Mouse (Mus musculus) cortical plate, adult 2 months (tissue): ENCODE measurements around the gene Clcc1. TPM values are rescaled to one million over a fixed set of nuclear protein-coding genes. Genes with fewer than 3 reads are reported as not detected.

Experiments
- H3K27ac ChIP-seq: fragments of 200-500 bp; 2 replicates; pipeline ENCODE4 v1.5.1; 2012; ENCODE audit warnings: low read length, control low read depth, inconsistent platforms; ENCODE audit not compliant: insufficient read depth
- H3K4me1 ChIP-seq: fragments of 200-500 bp; 2 replicates; pipeline ENCODE4 v1.6.1; 2011; ENCODE audit warnings: low read length; ENCODE audit not compliant: control insufficient read depth, insufficient read depth
- H3K4me3 ChIP-seq: fragments of 200-500 bp; 2 replicates; pipeline ENCODE4 v1.5.1; 2011; ENCODE audit warnings: mild to moderate bottlenecking, low read length, control low read depth; ENCODE audit not compliant: insufficient read depth
- CTCF ChIP-seq: fragments of 200-500 bp; IDR thresholded peaks from 2 replicates; pipeline ENCODE4 v1.5.1; 2011; ENCODE audit warnings: mild to moderate bottlenecking, control low read depth, low read length; ENCODE audit not compliant: insufficient read depth; ENCODE audit errors: extremely low read depth
- POLR2A ChIP-seq: fragments of 200-500 bp; IDR thresholded peaks from 2 replicates; pipeline ENCODE4 v1.6.1; 2011; ENCODE audit warnings: mild to moderate bottlenecking, low read length, control low read depth; ENCODE audit not compliant: insufficient read depth; ENCODE audit errors: extremely low read depth
- polyA plus RNA-seq: library from polyadenylated mRNA; depleted of rRNA; stranded (reverse); fragments of >200 nt; gene quantifications from 2 replicates; pipeline ENCODE4 v1.2.3, GENCODE M21; 2012; rRNA removed

The Clcc1 gene
- polyA plus RNA-seq, 1 experiment: 43.8 TPM

DNA sequence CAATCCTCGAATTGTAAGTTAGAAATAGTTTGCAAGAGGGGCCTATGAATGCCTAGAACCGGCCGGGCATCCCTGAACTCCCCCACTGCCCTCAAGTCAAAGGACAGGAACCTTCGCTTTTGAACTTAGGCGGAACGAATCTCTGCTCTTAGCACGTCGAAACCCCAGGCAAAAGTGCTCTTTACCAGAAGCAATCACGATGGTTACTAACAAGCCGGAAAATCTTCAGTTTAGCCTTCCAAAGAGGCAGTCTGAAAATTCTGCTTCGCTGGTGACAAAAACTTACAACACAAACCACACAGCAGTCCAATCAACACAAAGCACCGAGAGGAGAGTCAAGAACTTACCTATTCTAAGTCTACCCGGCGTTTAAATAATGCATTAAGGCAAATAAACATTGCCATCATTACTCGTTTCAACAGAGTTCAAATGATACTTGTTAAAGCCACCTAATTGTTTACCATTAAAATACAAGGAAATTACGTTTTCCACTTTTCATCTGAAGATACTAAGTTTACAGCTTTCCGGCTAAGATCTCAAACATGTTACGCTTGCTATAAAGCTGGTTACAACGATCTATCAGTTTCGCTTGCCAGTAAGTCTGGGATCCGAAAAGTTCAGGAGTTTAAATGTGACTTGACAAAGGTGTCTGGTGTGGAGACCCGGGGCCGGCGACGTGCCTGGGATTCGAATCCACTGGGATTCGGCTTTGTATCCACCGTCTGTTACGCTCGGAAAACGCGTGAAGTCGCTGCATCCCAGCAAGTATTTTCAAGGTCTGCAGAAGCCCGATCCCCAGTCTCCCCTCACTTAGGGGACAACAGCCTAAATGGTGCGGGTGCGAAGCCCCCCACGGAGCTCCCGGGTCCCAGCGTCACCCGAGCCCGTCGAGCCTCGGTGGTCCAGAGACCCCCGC, 67.6 kb downstream of the Clcc1 start:
- Histone ChIP-seq H3K27ac (no peak overlapping the region), H3K4me3 (peak overlapping the region; percentile 46), H3K4me1 (peaks cover 2% of the 10 kb centered on the region; the same call in 1 of the 2 replicates)
- peak; percentile 47 for TF ChIP-seq CTCF
- TF ChIP-seq POLR2A: no peak

DNA sequence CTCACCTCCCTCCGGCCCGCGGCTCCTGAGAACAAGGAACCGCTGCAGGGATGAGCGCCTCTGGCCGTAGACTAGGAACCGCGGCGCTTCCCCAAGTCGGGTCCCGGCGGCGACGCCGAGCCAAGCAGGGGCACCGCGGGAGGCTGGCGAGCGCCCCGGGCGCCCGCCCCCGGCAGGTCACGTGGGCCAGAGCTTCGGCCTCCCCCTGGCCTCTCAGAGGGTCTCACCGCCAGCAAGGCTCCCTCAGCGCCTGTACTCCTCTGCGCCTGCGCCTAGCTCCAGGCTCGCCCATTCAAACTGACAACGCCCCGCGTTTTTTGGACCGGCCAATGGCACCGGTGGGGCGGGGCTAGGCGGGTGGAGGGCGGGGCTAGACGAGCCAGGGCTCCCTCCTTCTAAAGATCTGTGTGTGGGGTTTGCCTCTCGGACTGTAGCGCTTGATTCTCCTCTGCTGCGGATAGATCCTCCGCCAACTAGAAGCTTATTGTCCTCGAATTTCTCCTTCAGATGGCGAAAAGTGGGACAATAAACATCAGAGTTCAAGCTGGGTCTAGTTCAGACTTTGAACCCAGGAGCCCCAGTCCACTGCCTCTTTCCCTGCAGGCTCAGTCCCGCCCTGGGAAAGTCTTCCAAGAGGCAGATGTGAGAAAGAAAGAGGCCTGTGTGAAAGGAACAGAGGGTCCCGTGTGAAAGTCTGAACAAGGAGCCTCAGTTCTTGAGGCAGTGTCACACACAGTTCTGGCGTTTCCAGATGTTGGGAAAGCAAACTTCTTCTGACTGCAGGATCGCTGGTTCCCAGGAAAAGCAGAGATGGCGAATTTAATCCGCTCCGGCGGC, 68.5 kb downstream of the Clcc1 start, which contains the start of gene Gpsm2:
TSS of gene Gpsm2 (minus strand) at position 274 of the 837 bp plus-strand sequence.
- peak; percentile 59; the same call in 1 of the 2 replicates for TF ChIP-seq POLR2A
- no peak for TF ChIP-seq CTCF
- H3K27ac ChIP-seq: no peak within 1 kb of the TSS
- H3K4me3 ChIP-seq: peak within 1 kb of the TSS; percentile 46
- H3K4me1 ChIP-seq: peaks cover 2% of the 10 kb centered on the region; the same call in 1 of the 2 replicates

DNA sequence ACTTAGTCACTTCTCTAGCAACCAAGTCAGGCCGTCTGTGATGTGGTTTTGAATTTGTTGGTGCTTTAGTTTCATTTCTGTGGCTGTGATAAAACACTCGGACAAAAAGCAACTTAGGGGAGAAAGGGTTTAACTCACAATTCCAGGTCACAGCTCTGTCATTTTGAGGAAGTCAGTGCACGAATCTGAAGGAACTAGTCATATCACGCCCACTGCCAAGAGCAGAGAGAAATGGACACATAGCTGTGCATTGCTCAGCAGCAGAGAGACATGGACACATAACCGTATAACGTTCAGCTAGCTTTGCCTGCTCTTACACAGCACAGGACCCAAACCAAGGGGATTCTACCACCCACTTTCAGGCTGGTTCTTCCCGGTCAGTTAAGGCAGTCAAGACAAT, 72.7 kb downstream of the Clcc1 start:
- Histone ChIP-seq H3K4me1 (no peaks in the 10 kb centered on the region), H3K27ac (no peak overlapping the region), H3K4me3 (no peak overlapping the region)
- TF ChIP-seq CTCF (no peak), POLR2A (no peak)

DNA sequence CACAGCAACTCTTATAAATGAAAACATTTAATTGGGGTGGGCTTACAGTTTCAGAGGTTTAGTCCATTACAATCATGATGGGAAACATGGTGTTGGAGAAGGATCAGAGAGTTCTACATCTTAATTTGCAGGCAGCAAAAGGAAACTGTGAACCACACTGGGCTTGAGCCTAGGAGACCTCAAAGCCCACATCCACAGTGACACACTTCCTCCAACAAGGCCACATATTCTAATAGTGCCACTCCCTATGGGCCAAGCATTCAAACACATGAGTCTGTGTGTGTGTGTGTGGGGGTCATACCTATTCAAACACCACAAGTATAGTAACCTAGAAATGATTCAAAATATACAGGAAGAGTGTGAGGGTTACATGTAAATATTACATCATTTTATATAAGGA, 73.6 kb downstream of the Clcc1 start:
- TF ChIP-seq CTCF: no peak
- no peak for TF ChIP-seq POLR2A
- no peaks in the 10 kb centered on the region for H3K4me1 ChIP-seq
- H3K4me3 ChIP-seq: no peak overlapping the region
- no peak overlapping the region for H3K27ac ChIP-seq

DNA sequence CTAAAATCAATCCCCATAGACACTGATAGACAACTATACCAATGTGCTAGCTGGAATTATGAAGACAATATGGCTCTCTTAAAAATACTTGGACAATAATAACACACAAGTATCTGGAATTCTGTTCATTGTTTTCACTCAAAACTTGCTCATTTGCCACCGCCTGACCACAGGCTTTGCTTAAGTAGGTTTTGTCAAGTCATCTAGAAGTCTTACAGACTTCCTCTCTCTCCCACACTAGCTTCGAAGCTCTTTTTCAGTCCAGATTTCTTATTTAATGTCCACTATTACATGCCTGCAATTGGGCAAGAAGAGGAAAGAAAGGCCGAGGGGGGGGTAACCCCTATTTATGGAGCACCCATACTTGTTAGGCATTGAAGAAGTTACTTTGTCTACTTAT, 74.1 kb downstream of the Clcc1 start:
- TF ChIP-seq POLR2A (no peak), CTCF (no peak)
- Histone ChIP-seq H3K4me3 (no peak overlapping the region), H3K4me1 (no peaks in the 10 kb centered on the region), H3K27ac (no peak overlapping the region)

Other genes with a start within 250 kb of the Clcc1 start
- gene Celsr2, start 238.4 kb upstream of the Clcc1 start, polyA plus RNA-seq: 60.0 and 61.5 TPM in 2 replicates
- 188 and 204 TPM in 2 replicates for gene Sars, start 208.7 kb upstream of the Clcc1 start, polyA plus RNA-seq
- gene 1700013F07Rik, start 119.8 kb upstream of the Clcc1 start, polyA plus RNA-seq: 2.5 and 3.4 TPM in 2 replicates
- 27.0 and 28.0 TPM in 2 replicates for gene 5330417C22Rik, start 117.4 kb upstream of the Clcc1 start, polyA plus RNA-seq
- 13.9 and 14.3 TPM in 2 replicates for gene Tmem167b, start 91.4 kb upstream of the Clcc1 start, polyA plus RNA-seq
- gene Taf13, start 82.2 kb upstream of the Clcc1 start, polyA plus RNA-seq: 36.6 and 42.1 TPM in 2 replicates
- gene Wdr47, start 62.6 kb upstream of the Clcc1 start, polyA plus RNA-seq: 75.7 and 79.9 TPM in 2 replicates
- 9.2 and 9.8 TPM in 2 replicates for gene Gpsm2, start 68.4 kb downstream of the Clcc1 start, polyA plus RNA-seq
- gene Aknad1, start 85.7 kb downstream of the Clcc1 start, polyA plus RNA-seq: 0.02 and 0.06 TPM in 2 replicates
- 26.1 and 26.6 TPM in 2 replicates for gene Stxbp3, start 186.6 kb downstream of the Clcc1 start, polyA plus RNA-seq
- 0.08 and 0.13 TPM in 2 replicates for gene Fndc7, start 236.1 kb downstream of the Clcc1 start, polyA plus RNA-seq